Comparison of ENCODE assay signal across 18 mouse cellular contexts in genomic region chr8:123672648-123673047, GRCm38 (mm10). TPM values are rescaled to one million over a fixed set of nuclear protein-coding genes. Genes with fewer than 3 reads are reported as not detected.
DNase-seq lines count a peak whose midpoint lies in the region; ATAC-seq lines count a peak whose summit lies in the region.
"Had no signal": no experiment of that assay in that cellular context is flagged by ENCODE, and none has a peak within 500 bp of the region (broad histone marks: within the 10 kb centered on the region; RNA-seq: fewer than 3 reads in every experiment).

No protein-coding gene starts in this region.

- peak; percentile 69 to 73 for ATAC-seq in hematopoietic stem cell, adult 5-6 weeks (replicated peaks in 1 of 2; ENCODE audit: insufficient read depth in 1 of 2, low FRiP score in 2 of 2, low TSS enrichment in 1 of 2, low read depth in 1 of 2, poor library complexity in 2 of 2, severe bottlenecking in 2 of 2)
- ATAC-seq: activated CD4-positive, CD25-positive, alpha-beta regulatory T cell, adult 4 months; forebrain, embryonic 13.5 days; liver, embryonic 12.5 days; midbrain, embryonic 15.5 days had no signal

- intact Hi-C loops in gastrocnemius, postnatal 14 days (cut with DNase I; ENCODE audit: low total_unique reads) = no loop called here

- peak; percentile 13 for DNase-seq in thymus, postnatal 4 days
- no peak for DNase-seq in thymus, adult 18-20 months
- DNase-seq in Muller cell, postnatal 12 days (ENCODE audit: inconsistent ontology term) = peak; percentile 72
- DNase-seq in cerebellum, postnatal 10 days = no peak
- DNase-seq in ovary, postnatal 14 days (ENCODE audit: low spot score) = no peak
- DNase-seq in gastrocnemius, postnatal 14 days = no peak
- DNase-seq: adrenal gland, adult 8-10 months; cerebellum, adult 18-20 months; heart, postnatal 10 days; kidney, adult 11 months; kidney, postnatal 36 days; lung, embryonic 14.5 days had no signal

RNA-seq across cellular contexts. Expression of gene Rhou, which starts 18.9 kb away (rescaled TPM):
- 2.2 and 3.9 TPM in 2 replicates for total RNA-seq in hematopoietic stem cell, adult 5-6 weeks (2017)
- 1 to 10 TPM; 3.9 to 4.9 TPM for total RNA-seq in gastrocnemius, postnatal 14 days (2021)
- total RNA-seq: MEL had no signal

Comparison
In these comparisons a context has a peak if more than half of its experiments do, and no peak if none do; other contexts are left out.
1. DNase-seq: peak in thymus, postnatal 4 days (single experiment) and Muller cell, postnatal 12 days (single experiment); none in thymus, adult 18-20 months (0 of 2), cerebellum, postnatal 10 days (0 of 2), ovary, postnatal 14 days (single experiment) and gastrocnemius, postnatal 14 days (single experiment).